8 mouse cellular contexts compared by ENCODE assay signal in the genomic region with DNA sequence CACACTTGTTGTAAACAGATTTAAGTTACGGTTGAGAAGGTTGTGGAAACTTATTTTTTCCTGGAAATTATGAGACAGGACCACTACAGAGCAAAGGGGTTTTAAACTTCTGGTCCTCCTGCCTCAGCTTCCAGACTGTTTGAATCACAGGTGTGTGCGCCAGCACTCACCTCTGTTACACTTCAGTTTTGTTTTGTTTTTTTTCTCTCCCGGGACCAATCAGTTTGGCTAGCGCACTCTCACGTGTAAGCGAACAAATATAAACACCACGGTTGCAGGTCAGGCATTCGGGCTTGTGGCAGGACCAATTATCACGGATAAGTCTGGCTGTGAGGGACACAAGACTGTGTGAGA. TPM values are rescaled to one million over a fixed set of nuclear protein-coding genes. Genes with fewer than 3 reads are reported as not detected.
DNase-seq lines count a peak whose midpoint lies in the region; ATAC-seq lines count a peak whose summit lies in the region.

No protein-coding gene starts in this region.

- 1% methylated on average over 9 of the region's 9 CpGs for WGBS in lung, embryonic 15.5 days
- 3% methylated on average over 9 of the region's 9 CpGs for WGBS in embryonic facial prominence, embryonic 13.5 days
- 4% methylated on average over 9 of the region's 9 CpGs for WGBS in limb, embryonic 10.5 days
- 4% methylated on average over 9 of the region's 9 CpGs for WGBS in neural tube, embryonic 15.5 days

- peaks cover 16% of the 10 kb centered on the region for H3K4me1 ChIP-seq in lung, embryonic 15.5 days
- H3K4me1 ChIP-seq in embryonic facial prominence, embryonic 13.5 days, result peaks cover 18% of the 10 kb centered on the region
- peaks cover 20% of the 10 kb centered on the region for H3K4me1 ChIP-seq in limb, embryonic 10.5 days
- H3K4me1 ChIP-seq in neural tube, embryonic 15.5 days, result peaks cover 12% of the 10 kb centered on the region

- DNase-seq in lung, postnatal 25 days (ENCODE audit: low spot score), result no peak
- DNase-seq in limb, embryonic 10.5 days (ENCODE audit: low spot score), result no peak
- DNase-seq in layer of hippocampus, adult 8-10 months (ENCODE audit: low spot score in 2 of 2), result no peak
- DNase-seq in adrenal gland, adult 2 months, result no peak

- no peak for ATAC-seq in lung, embryonic 15.5 days (ENCODE audit: borderline replicate concordance, extremely low read depth, low FRiP score, low TSS enrichment)
- ATAC-seq in embryonic facial prominence, embryonic 13.5 days (ENCODE audit: insufficient number of reproducible peaks, insufficient read depth, low FRiP score, low TSS enrichment, low read depth), result no peak
- no peak for ATAC-seq in neural tube, embryonic 15.5 days (ENCODE audit: low FRiP score)
- ATAC-seq in cerebellum, adult (ENCODE audit: insufficient number of reproducible peaks, low FRiP score, low TSS enrichment), result no peak

- peaks cover under 1% of the 10 kb centered on the region; the same call in 1 of the 2 replicates for H3K36me3 ChIP-seq in lung, embryonic 15.5 days
- H3K36me3 ChIP-seq in embryonic facial prominence, embryonic 13.5 days, result no peaks in the 10 kb centered on the region
- H3K36me3 ChIP-seq in limb, embryonic 10.5 days, result peaks cover 16% of the 10 kb centered on the region
- no peaks in the 10 kb centered on the region for H3K36me3 ChIP-seq in neural tube, embryonic 15.5 days

- H3K27me3 ChIP-seq in lung, embryonic 15.5 days, result no peaks in the 10 kb centered on the region
- H3K27me3 ChIP-seq in embryonic facial prominence, embryonic 13.5 days, result no peaks in the 10 kb centered on the region
- H3K27me3 ChIP-seq in limb, embryonic 10.5 days (ENCODE audit: low read depth, poor library complexity, severe bottlenecking), result no peaks in the 10 kb centered on the region
- H3K27me3 ChIP-seq in neural tube, embryonic 15.5 days (replicated peaks), result no peaks in the 10 kb centered on the region

- H3K4me2 ChIP-seq in lung, embryonic 15.5 days, result peak overlapping the region; percentile 76
- H3K4me2 ChIP-seq in embryonic facial prominence, embryonic 13.5 days, result peak overlapping the region; percentile 80
- peak overlapping the region; percentile 92 for H3K4me2 ChIP-seq in neural tube, embryonic 15.5 days

- peak overlapping the region; percentile 91 for H3K27ac ChIP-seq in lung, embryonic 15.5 days
- peak overlapping the region; percentile 64; the same call in 1 of the 2 replicates for H3K27ac ChIP-seq in embryonic facial prominence, embryonic 13.5 days
- peak overlapping the region; percentile 97 for H3K27ac ChIP-seq in limb, embryonic 10.5 days
- H3K27ac ChIP-seq in neural tube, embryonic 15.5 days (replicated peaks), result peak overlapping the region; percentile 65; the same call in 1 of the 2 replicates

- H3K9ac ChIP-seq in lung, embryonic 15.5 days, result peak overlapping the region; percentile 76
- H3K9ac ChIP-seq in embryonic facial prominence, embryonic 13.5 days, result peak overlapping the region; percentile 83
- H3K9ac ChIP-seq in neural tube, embryonic 15.5 days (replicated peaks), result peak overlapping the region; percentile 66

- H3K4me3 ChIP-seq in lung, embryonic 15.5 days, result peak overlapping the region; percentile 98
- peak overlapping the region; percentile 95 for H3K4me3 ChIP-seq in embryonic facial prominence, embryonic 13.5 days
- H3K4me3 ChIP-seq in limb, embryonic 10.5 days, result peak overlapping the region; percentile 96
- H3K4me3 ChIP-seq in neural tube, embryonic 15.5 days (replicated peaks), result peak overlapping the region; percentile 91

- no peaks in the 10 kb centered on the region for H3K9me3 ChIP-seq in lung, embryonic 15.5 days
- H3K9me3 ChIP-seq in embryonic facial prominence, embryonic 13.5 days, result no peaks in the 10 kb centered on the region
- H3K9me3 ChIP-seq in limb, embryonic 10.5 days (replicated peaks), result no peaks in the 10 kb centered on the region
- H3K9me3 ChIP-seq in neural tube, embryonic 15.5 days (replicated peaks), result no peaks in the 10 kb centered on the region

RNA-seq across cellular contexts. Expression of gene Wee1, which starts 0.7 kb away (rescaled TPM):
- polyA plus RNA-seq in lung, embryonic 15.5 days (2015; fragmentation: Nextera tagmentation; extraction: Ambion mirVana), result 31.4 and 32.9 TPM in 2 replicates
- polyA plus RNA-seq in embryonic facial prominence, embryonic 13.5 days (2015; fragmentation: Nextera tagmentation; extraction: Ambion mirVana), result 24.5 and 27.2 TPM in 2 replicates
- 33.0 and 34.8 TPM in 2 replicates for polyA plus RNA-seq in limb, embryonic 10.5 days (2016; fragmentation: Nextera tagmentation; extraction: Ambion mirVana)
- 5.4 and 8.6 TPM in 2 replicates for polyA plus RNA-seq in neural tube, embryonic 15.5 days (2015; fragmentation: Nextera tagmentation; extraction: Ambion mirVana)
- 10 to 100 TPM; 16.4 to 23.0 (median 20.2) TPM for total RNA-seq in layer of hippocampus, adult 8-10 months (2022)
- total RNA-seq in adrenal gland, adult 2 months (2021), result 1 to 10 TPM; 5.4 to 8.6 TPM
- polyA plus RNA-seq in adrenal gland, adult 2 months (2012; rRNA removed), result 5.9 and 8.2 TPM in 2 replicates
